Mouse (Mus musculus): ENCODE data around the gene Foxf1. TPM values are rescaled to one million over a fixed set of nuclear protein-coding genes. Genes with fewer than 3 reads are reported as not detected.

Gene Foxf1
- polyA plus RNA-seq, 1 experiment from 2014 or later = 1.1 TPM

DNA sequence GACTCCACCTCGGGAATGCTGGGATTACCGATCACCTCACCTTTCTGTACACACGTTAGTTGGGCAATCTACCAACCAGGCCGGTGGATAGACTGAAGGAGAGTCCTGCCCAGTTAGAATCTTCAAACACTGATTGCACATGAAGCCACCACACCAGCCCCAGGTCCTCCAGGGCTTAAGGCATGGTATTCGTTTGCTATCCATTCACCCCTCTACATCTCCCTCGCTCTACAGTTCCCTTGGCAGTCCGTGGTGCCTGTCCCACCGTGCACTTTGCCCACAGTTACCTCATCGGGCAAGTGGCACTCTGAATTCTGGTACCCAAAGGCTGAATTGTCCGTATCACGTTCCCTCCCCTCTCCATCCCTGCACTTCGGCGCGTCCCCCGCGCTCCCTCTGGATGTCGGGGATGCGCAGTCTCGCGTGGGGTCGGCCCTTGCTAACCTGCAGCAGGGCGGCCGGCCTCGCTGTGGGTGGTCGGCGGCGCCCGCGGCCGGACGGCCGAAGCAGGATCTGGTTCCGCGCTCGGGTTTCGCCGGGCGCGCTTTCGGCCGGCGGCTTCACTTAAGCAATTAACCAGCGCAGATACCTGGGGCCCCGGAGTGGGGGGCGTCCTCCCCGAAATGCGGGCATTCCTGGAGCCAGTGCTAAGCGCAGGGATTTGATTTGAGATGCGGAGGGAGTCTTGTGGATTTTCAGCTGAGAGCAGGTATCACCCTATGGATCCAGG is 3.7 kb upstream of the Foxf1 start:
- WGBS = under 1% methylated on average over 49 of the region's 49 CpGs
- Histone ChIP-seq H3K4me3 (ENCODE audit: low read depth, low read length) (no peak overlapping the region), H3K27me3 (ENCODE audit: control insufficient read depth, insufficient read depth, low read depth, low read length) (peaks cover 76% of the 10 kb centered on the region), H3K9ac (ENCODE audit: low read depth, low read length) (no peak overlapping the region), H3K4me2 (ENCODE audit: low read length) (no peak overlapping the region), H3K9me3 (replicated peaks; ENCODE audit: control insufficient read depth, low read length, poor library complexity, severe bottlenecking) (no peaks in the 10 kb centered on the region), H3K27ac (ENCODE audit: low read length) (no peak overlapping the region), H3K36me3 (ENCODE audit: control insufficient read depth, insufficient read depth, low read length) (no peaks in the 10 kb centered on the region), H3K4me1 (ENCODE audit: control insufficient read depth, insufficient read depth, low read length) (peaks cover 18% of the 10 kb centered on the region)
- no peak for ATAC-seq

DNA sequence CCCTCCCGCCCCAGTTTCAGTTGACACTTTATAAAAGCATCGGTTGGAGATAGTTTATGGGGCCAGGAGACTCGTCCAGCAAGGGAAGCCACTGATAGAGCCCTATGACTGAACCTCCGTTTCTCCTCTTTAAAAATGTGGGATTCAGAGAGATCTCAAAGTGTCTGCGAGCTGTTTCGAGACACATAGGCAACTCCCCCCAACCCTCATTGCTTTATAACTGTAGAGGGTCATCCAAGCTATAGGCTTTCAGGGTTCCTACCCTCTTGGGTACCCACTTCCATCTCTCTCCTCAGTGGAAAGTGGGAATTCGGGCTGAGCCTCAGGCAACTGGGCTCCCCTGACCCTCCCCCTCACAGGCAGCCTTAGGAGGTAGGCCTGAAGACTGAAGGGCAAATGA is 2.8 kb upstream of the Foxf1 start:
- under 1% methylated on average over 7 of the region's 7 CpGs for WGBS
- Histone ChIP-seq H3K4me2 (ENCODE audit: low read length) (no peak overlapping the region), H3K9me3 (replicated peaks; ENCODE audit: control insufficient read depth, low read length, poor library complexity, severe bottlenecking) (no peaks in the 10 kb centered on the region), H3K36me3 (ENCODE audit: control insufficient read depth, insufficient read depth, low read length) (no peaks in the 10 kb centered on the region), H3K27me3 (ENCODE audit: control insufficient read depth, insufficient read depth, low read depth, low read length) (peaks cover 79% of the 10 kb centered on the region), H3K27ac (ENCODE audit: low read length) (no peak overlapping the region), H3K4me3 (ENCODE audit: low read depth, low read length) (no peak overlapping the region), H3K4me1 (ENCODE audit: control insufficient read depth, insufficient read depth, low read length) (peaks cover 18% of the 10 kb centered on the region), H3K9ac (ENCODE audit: low read depth, low read length) (no peak overlapping the region)
- ATAC-seq = no peak

DNA sequence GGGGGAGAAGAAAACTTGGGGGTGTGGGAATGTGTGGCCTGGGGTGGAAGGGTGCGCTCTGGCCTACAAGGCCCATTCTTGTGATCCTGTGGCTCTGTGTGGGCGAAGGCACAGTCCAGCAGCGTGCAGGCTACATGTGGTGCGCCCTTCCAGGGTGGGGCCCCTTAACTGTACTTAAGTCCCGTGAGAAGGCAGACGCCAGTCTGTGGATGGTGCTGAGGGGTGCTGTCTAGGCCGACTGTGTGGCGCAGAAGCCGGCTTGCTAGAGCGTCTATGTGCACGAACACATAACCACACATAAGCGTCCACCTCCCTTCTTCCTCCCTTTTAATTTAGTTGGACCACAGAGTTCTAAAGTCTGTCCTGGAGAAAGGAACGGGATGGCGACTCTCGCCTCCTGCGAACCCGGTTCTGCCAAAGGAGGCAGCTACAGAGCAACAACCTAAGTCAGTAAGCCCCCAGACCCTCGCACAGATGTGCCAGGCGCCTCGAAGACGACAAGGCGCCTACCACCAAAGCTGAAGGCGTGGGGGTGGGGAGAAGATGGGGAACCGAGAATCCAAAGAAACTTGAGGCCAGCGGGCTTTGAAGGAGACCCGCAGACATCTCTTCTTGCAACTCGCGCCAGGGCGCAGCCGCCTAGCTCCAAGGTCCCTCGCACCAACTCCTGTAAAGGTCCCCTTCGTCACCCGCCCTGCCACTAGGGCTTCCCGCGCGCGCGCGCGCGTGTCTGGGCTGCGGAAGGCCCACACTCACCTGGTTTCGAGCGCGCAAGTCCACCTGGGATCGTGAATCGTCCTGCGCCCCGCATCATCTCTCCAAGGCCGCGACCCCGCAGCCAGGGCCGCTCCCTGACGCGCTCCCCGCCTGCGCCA is 1.7 kb upstream of the Foxf1 start:
- no peak for ATAC-seq

DNA sequence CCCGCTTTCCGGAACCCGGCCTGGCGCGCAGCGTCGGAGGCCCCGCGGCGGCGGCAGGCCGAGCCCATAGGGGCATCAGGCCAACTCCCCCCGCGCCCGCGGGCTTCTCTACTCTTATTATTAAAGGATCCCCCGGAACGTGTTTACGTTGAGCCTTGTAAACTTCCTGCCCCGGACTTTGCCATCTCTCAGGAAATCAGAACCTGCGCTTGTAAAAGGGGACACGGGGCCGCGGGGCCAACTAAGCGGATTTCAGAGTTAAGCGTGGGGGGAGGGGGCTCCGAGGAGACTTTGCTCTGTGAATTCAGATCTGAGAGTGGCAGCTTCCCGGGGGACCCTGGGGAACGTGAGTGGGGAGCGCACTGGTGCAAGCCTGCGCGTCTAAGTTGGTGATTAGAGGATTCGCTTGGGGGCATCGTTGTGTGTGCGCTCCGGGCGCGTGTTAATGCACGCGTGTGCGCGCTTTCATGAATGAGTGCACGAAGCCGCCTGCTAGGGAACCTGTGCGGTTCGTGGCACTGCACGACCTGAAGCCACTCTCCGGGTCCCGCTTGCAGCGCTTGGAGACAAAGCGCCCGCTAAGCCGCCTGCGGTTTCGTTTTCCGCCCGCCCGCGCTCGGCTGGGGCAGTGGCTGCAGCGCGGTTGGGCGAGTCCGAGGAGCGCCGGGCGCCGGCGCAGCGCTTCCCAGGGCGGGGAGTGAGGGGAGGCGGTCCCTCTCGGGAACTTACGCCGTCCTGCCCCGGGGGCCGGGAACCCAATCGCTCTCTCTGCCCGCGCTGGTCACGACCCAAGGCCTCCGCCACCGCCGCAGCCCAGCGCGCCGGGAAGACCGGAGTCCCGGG is 872 bp upstream of the Foxf1 start:
- H3K4me3 ChIP-seq (ENCODE audit: low read depth, low read length) = peak overlapping the region; percentile 34
- WGBS = under 1% methylated on average over 88 of the region's 89 CpGs
- H3K4me1 ChIP-seq (ENCODE audit: control insufficient read depth, insufficient read depth, low read length) = peaks cover 18% of the 10 kb centered on the region
- H3K9ac ChIP-seq (ENCODE audit: low read depth, low read length) = no peak overlapping the region
- no peak for ATAC-seq
- peak overlapping the region; percentile 64 for H3K4me2 ChIP-seq (ENCODE audit: low read length)
- no peaks in the 10 kb centered on the region for H3K36me3 ChIP-seq (ENCODE audit: control insufficient read depth, insufficient read depth, low read length)
- no peak overlapping the region for H3K27ac ChIP-seq (ENCODE audit: low read length)
- H3K9me3 ChIP-seq (replicated peaks; ENCODE audit: control insufficient read depth, low read length, poor library complexity, severe bottlenecking) = no peaks in the 10 kb centered on the region
- peaks cover 67% of the 10 kb centered on the region for H3K27me3 ChIP-seq (ENCODE audit: control insufficient read depth, insufficient read depth, low read depth, low read length)

More for the DNA sequence above, 1.7 kb upstream of the Foxf1 start:
- Histone ChIP-seq H3K27me3 (ENCODE audit: control insufficient read depth, insufficient read depth, low read depth, low read length) (peaks cover 75% of the 10 kb centered on the region), H3K9me3 (replicated peaks; ENCODE audit: control insufficient read depth, low read length, poor library complexity, severe bottlenecking) (no peaks in the 10 kb centered on the region), H3K4me2 (ENCODE audit: low read length) (peak overlapping the region; percentile 64; the same call in 1 of the 2 replicates), H3K4me1 (ENCODE audit: control insufficient read depth, insufficient read depth, low read length) (peaks cover 18% of the 10 kb centered on the region), H3K4me3 (ENCODE audit: low read depth, low read length) (peak overlapping the region; percentile 34; the same call in 1 of the 2 replicates), H3K27ac (ENCODE audit: low read length) (no peak overlapping the region), H3K36me3 (ENCODE audit: control insufficient read depth, insufficient read depth, low read length) (no peaks in the 10 kb centered on the region), H3K9ac (ENCODE audit: low read depth, low read length) (no peak overlapping the region)
- under 1% methylated on average over 57 of the region's 57 CpGs for WGBS

DNA sequence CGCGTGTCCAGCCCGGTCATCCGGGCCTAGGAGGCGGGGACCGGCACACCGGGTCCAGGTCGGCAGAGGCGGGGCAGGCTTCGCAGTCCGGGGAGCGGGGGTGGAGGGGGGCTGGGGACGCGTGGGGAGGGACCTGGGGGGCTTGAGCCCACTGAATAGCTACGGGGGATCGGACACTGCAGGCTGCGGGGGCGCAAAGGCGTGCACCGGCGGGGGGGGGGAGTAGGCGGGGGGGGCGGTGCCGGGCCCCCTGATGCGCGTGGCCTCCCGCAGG is 313 bp upstream of the Foxf1 start:
- peak overlapping the region; percentile 38; the same call in 1 of the 2 replicates for H3K9ac ChIP-seq (ENCODE audit: low read depth, low read length)

DNA sequence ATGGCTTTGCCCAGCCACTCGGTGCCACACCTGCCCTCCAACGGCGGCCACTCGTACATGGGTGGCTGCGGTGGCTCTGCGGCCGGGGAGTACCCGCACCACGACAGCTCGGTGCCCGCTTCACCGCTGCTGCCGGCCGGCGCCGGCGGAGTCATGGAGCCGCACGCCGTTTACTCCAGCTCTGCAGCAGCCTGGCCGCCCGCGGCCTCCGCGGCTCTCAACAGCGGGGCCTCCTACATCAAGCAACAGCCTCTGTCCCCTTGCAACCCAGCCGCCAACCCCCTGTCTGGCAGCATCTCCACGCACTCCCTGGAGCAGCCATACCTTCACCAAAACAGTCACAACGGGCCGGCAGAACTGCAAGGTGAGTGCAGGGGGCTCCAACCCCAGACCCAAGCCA is 825 bp downstream of the Foxf1 start:
- H3K4me2 ChIP-seq (ENCODE audit: low read length) = no peak overlapping the region
- H3K9ac ChIP-seq (ENCODE audit: low read depth, low read length) = no peak overlapping the region
- no peak overlapping the region for H3K27ac ChIP-seq (ENCODE audit: low read length)
- peaks cover 18% of the 10 kb centered on the region for H3K4me1 ChIP-seq (ENCODE audit: control insufficient read depth, insufficient read depth, low read length)
- ATAC-seq = no peak
- H3K9me3 ChIP-seq (replicated peaks; ENCODE audit: control insufficient read depth, low read length, poor library complexity, severe bottlenecking) = no peaks in the 10 kb centered on the region
- H3K27me3 ChIP-seq (ENCODE audit: control insufficient read depth, insufficient read depth, low read depth, low read length) = peaks cover 68% of the 10 kb centered on the region
- WGBS = 2% methylated on average over 30 of the region's 30 CpGs
- H3K4me3 ChIP-seq (ENCODE audit: low read depth, low read length) = 0 out of 2 replicates have a peak overlapping the region, but pooled peaks have one; percentile 4
- no peaks in the 10 kb centered on the region for H3K36me3 ChIP-seq (ENCODE audit: control insufficient read depth, insufficient read depth, low read length)

More for the DNA sequence above, 313 bp upstream of the Foxf1 start:
- Histone ChIP-seq H3K4me2 (ENCODE audit: low read length) (peak overlapping the region; percentile 64), H3K27ac (ENCODE audit: low read length) (no peak overlapping the region), H3K4me1 (ENCODE audit: control insufficient read depth, insufficient read depth, low read length) (peaks cover 18% of the 10 kb centered on the region), H3K27me3 (ENCODE audit: control insufficient read depth, insufficient read depth, low read depth, low read length) (peaks cover 67% of the 10 kb centered on the region), H3K36me3 (ENCODE audit: control insufficient read depth, insufficient read depth, low read length) (no peaks in the 10 kb centered on the region), H3K9me3 (replicated peaks; ENCODE audit: control insufficient read depth, low read length, poor library complexity, severe bottlenecking) (no peaks in the 10 kb centered on the region), H3K4me3 (ENCODE audit: low read depth, low read length) (peak overlapping the region; percentile 34)
- 0% methylated on average over 8 of the region's 27 CpGs for WGBS
- no peak for ATAC-seq

DNA sequence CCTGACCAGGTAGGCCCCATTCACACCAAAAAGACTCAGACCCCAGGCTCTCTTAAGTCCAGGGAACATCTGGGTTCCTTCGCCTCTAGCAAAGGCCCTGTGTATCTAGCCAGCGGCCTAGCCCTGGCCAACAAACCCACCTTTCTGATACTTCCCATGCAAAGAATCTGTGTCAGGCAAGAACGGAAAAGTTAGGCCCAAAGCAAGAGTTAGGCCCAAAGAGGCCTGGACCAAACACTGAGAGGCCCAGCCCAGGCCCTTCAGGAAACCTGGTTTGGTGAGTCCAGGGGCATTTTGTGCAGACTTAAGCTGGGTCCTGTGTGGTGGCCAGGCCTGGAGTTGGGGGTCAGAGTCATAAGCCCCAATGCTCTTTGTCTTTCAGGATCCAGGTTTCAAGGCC is 1.4 kb downstream of the Foxf1 start:
- H3K9me3 ChIP-seq (replicated peaks; ENCODE audit: control insufficient read depth, low read length, poor library complexity, severe bottlenecking) = no peaks in the 10 kb centered on the region
- H3K36me3 ChIP-seq (ENCODE audit: control insufficient read depth, insufficient read depth, low read length) = no peaks in the 10 kb centered on the region
- no peak overlapping the region for H3K27ac ChIP-seq (ENCODE audit: low read length)
- no peak overlapping the region for H3K4me3 ChIP-seq (ENCODE audit: low read depth, low read length)
- H3K9ac ChIP-seq (ENCODE audit: low read depth, low read length) = no peak overlapping the region
- H3K4me1 ChIP-seq (ENCODE audit: control insufficient read depth, insufficient read depth, low read length) = peaks cover 18% of the 10 kb centered on the region
- ATAC-seq = no peak
- 28% methylated on average over 3 of the region's 3 CpGs for WGBS
- H3K27me3 ChIP-seq (ENCODE audit: control insufficient read depth, insufficient read depth, low read depth, low read length) = peaks cover 73% of the 10 kb centered on the region
- H3K4me2 ChIP-seq (ENCODE audit: low read length) = no peak overlapping the region

DNA sequence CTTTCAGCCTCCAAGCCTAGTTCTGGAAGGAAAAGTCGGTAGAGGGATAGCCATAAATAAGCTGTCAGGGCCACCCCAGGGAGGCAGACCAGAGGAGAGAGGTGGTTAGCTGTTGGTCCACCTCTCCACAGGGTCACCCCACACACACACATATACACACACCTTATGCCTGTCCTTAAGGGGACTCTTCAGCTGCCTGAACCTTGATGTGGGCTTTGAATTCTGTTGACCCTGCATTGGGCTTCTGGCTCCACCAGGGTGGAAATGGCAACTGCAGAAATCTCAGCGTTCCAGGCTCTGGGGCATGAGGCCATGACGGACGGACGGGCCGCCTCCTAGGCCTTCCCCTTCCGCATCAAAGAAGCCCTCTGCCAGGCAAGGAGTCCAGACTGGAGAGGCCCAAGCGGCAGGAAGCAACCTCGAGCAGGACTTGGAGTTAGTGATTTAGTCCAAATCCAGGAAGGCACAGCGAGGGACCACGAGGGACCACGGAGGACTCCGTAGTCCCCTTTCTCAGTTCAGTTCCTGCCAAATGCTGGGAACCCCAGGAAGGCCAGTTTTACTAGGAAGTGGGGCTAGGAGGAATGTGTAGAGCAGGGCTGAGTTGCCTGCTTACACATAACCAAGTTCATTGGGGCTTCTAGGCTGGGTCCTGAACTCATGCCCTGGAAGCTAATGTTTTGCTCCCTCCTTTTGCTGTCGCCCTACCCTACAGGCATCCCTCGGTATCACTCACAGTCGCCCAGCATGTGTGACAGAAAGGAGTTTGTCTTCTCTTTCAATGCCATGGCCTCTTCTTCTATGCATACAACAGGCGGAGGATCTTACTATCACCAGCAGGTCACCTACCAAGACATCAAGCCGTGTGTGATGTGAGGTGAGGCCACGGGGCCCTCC is 2.1 kb downstream of the Foxf1 start:
- Histone ChIP-seq H3K27me3 (ENCODE audit: control insufficient read depth, insufficient read depth, low read depth, low read length) (peaks cover 77% of the 10 kb centered on the region), H3K36me3 (ENCODE audit: control insufficient read depth, insufficient read depth, low read length) (no peaks in the 10 kb centered on the region), H3K4me2 (ENCODE audit: low read length) (no peak overlapping the region), H3K9me3 (replicated peaks; ENCODE audit: control insufficient read depth, low read length, poor library complexity, severe bottlenecking) (no peaks in the 10 kb centered on the region), H3K27ac (ENCODE audit: low read length) (no peak overlapping the region), H3K4me3 (ENCODE audit: low read depth, low read length) (no peak overlapping the region), H3K9ac (ENCODE audit: low read depth, low read length) (no peak overlapping the region), H3K4me1 (ENCODE audit: control insufficient read depth, insufficient read depth, low read length) (peaks cover 18% of the 10 kb centered on the region)
- WGBS = 9% methylated on average over 19 of the region's 19 CpGs
- ATAC-seq = no peak
